Mouse (Mus musculus) ES-Bruce4 (cell line): Measurements from ENCODE around the gene Knstrn. TPM values are rescaled to one million over a fixed set of nuclear protein-coding genes. Genes with fewer than 3 reads are reported as not detected.

Source experiments
- H3K27ac ChIP-seq: 2 replicates; pipeline ENCODE4 v1.5.1; 2012; ENCODE audit warnings: low read length, inconsistent platforms; ENCODE audit not compliant: insufficient read depth
- H3K27me3 ChIP-seq: 2 replicates; pipeline ENCODE4 v1.6.1; 2012; ENCODE audit warnings: mild to moderate bottlenecking, low read length, inconsistent platforms; ENCODE audit not compliant: control insufficient read depth, poor library complexity, insufficient read depth, severe bottlenecking
- H3K36me3 ChIP-seq: 2 replicates; pipeline ENCODE4 v1.6.1; 2012; ENCODE audit warnings: inconsistent platforms, mild to moderate bottlenecking, low read length, moderate library complexity; ENCODE audit not compliant: control insufficient read depth, poor library complexity, insufficient read depth, severe bottlenecking
- H3K4me1 ChIP-seq: one replicate; pipeline ENCODE4 v1.8.1; 2011; ENCODE audit warnings: low read length; ENCODE audit not compliant: control insufficient read depth, insufficient read depth
- H3K4me3 ChIP-seq: 2 replicates; pipeline ENCODE4 v1.5.1; 2011; ENCODE audit warnings: low read depth, mild to moderate bottlenecking, low read length
- H3K9ac ChIP-seq: 2 replicates; pipeline ENCODE4 v1.6.1; 2012; ENCODE audit warnings: low read depth, mild to moderate bottlenecking, inconsistent platforms; ENCODE audit not compliant: poor library complexity, severe bottlenecking
- H3K9me3 ChIP-seq: replicated peaks from 2 replicates; pipeline ENCODE4 v1.6.1; 2012; ENCODE audit warnings: mild to moderate bottlenecking, low read length, inconsistent platforms; ENCODE audit not compliant: control insufficient read depth, poor library complexity, insufficient read depth, severe bottlenecking
- CTCF ChIP-seq: IDR thresholded peaks from one replicate; pipeline ENCODE4 v1.8.1; 2011; ENCODE audit warnings: low read depth, low read length
- EP300 ChIP-seq: IDR thresholded peaks from 2 replicates; pipeline ENCODE4 v1.6.1; 2011; ENCODE audit warnings: low read depth, low read length; ENCODE audit not compliant: insufficient read depth
- POLR2A ChIP-seq: IDR thresholded peaks from one replicate; pipeline ENCODE4 v1.8.1; 2011; ENCODE audit warnings: low read length; ENCODE audit not compliant: insufficient read depth
- polyA plus RNA-seq: library from polyadenylated mRNA; stranded (reverse); fragments of >200 nt; gene quantifications from 2 replicates; pipeline ENCODE4 v1.2.4, GENCODE M21; 2011; ENCODE audit warnings: low read depth; ENCODE audit not compliant: missing spikeins, insufficient read depth, insufficient read length

Knstrn gene
- polyA plus RNA-seq, 1 experiment = 119 TPM

GRCm38 (mm10) chr2:118851756-118852155 is 38.0 kb downstream of the Knstrn start:
- H3K4me3 ChIP-seq = no peak overlapping the region
- no peak overlapping the region for H3K27ac ChIP-seq
- H3K36me3 ChIP-seq = no peaks in the 10 kb centered on the region
- no peaks in the 10 kb centered on the region for H3K9me3 ChIP-seq
- no peaks in the 10 kb centered on the region for H3K4me1 ChIP-seq
- no peak overlapping the region for H3K9ac ChIP-seq
- no peaks in the 10 kb centered on the region; the same call in 1 of the 2 replicates for H3K27me3 ChIP-seq
- TF ChIP-seq POLR2A = no peak
- TF ChIP-seq EP300 = no peak
- no peak for TF ChIP-seq CTCF

DNA sequence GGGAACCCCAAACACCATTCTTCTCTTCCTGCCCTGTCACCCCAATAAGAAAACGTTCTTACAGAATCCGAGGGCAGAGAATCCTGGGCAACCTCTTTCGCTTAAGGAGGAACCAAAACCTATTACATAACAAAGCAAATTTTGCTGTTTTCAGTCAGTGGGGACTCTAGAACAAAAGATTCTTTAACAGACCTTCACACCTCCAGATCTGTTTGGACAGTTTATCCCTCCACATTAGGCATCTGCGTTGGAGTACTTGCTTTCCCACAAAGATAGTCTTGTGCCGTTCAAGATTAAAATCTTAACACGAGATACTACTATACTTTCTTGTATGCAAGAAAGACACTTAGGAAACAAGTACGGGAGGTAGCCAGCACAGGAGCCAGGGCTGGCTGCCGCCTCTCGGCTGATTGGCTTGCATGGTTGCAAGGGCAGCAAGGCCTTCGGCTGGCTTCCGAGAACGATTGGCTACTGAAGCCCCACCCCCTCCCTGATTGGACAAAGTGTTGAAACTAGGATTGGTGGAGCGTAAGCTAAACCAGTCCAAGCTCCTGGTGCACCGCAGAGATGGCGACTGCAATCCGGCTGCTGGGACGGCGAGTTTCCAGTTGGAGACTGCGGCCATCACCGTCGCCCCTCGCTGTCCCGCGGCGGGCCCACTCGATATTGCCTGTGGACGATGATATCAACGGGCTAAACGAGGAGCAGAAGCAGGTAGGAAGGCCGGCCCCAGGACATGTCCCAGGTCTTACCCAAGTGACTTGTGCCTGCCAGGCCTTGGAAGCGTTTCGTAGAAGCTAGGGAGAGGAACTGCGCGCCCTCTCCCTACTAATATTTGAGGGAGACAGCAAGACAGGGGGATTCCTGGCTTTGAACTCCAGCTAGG is 47.9 kb downstream of the Knstrn start, which contains the start of gene Ivd:
Gene Ivd (plus strand): TSS at position 501 of the 886 bp plus-strand sequence.
- TF ChIP-seq EP300 = 0 out of 2 replicates have a peak, but pooled peaks have one; percentile 6
- no peak for TF ChIP-seq CTCF
- TF ChIP-seq POLR2A = peak; percentile 83
- peak within 1 kb of the TSS; percentile 63 for H3K9ac ChIP-seq
- H3K4me3 ChIP-seq = peak within 1 kb of the TSS; percentile 78
- no peaks in the 10 kb centered on the region for H3K9me3 ChIP-seq
- no peak within 1 kb of the TSS for H3K27ac ChIP-seq
- no peaks in the 10 kb centered on the region for H3K4me1 ChIP-seq
- no peaks in the 10 kb centered on the region for H3K36me3 ChIP-seq
- no peaks in the 10 kb centered on the region for H3K27me3 ChIP-seq

DNA sequence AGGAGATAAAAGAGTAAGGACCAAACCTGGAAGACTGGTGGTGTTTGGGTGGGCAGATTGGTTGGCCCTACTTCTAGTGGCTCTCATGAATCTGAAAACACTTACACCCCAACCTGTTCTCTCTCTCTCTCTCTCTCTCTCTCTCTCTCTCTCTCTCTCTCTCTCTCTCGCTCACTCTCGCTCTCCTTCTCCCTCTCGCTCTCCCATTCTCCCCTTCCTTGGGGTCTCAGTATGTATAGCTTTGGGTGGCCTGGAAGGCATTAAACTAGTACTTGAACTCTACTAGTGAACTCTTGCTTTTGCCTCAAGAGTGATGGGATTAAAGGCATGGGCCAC is 48.5 kb downstream of the Knstrn start:
- no peak overlapping the region for H3K27ac ChIP-seq
- no peaks in the 10 kb centered on the region for H3K27me3 ChIP-seq

DNA sequence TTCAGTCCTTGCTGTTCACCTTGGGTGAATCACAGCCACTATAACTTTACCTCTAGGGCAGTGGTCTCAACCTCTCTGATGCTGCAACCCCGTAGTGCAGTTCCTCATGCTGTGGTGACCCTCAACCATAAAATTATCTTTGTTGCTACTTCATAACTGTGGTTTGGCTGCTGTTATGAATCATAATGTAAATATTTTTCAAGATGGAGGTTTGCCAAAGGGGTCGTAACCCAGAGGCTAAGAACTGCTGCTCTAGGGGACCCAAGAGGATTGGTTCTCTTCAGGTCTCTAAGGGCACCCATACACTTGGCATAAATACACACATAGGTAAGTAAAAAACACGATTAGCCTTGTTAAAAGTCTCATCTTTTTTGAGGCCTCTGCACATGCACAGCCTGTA is 56.8 kb downstream of the Knstrn start:
- TF ChIP-seq EP300 (no peak), CTCF (no peak)
- H3K36me3 ChIP-seq = no peaks in the 10 kb centered on the region
- H3K9me3 ChIP-seq = no peaks in the 10 kb centered on the region
- H3K9ac ChIP-seq = no peak overlapping the region
- no peaks in the 10 kb centered on the region for H3K4me1 ChIP-seq
- H3K27me3 ChIP-seq = no peaks in the 10 kb centered on the region
- H3K4me3 ChIP-seq = no peak overlapping the region
- no peak overlapping the region for H3K27ac ChIP-seq

More for the DNA sequence above, 48.5 kb downstream of the Knstrn start:
- Histone ChIP-seq H3K9ac (peak overlapping the region; percentile 63), H3K36me3 (no peaks in the 10 kb centered on the region), H3K9me3 (no peaks in the 10 kb centered on the region), H3K4me3 (peak overlapping the region; percentile 78), H3K4me1 (no peaks in the 10 kb centered on the region)
- TF ChIP-seq CTCF (no peak), POLR2A (no peak), EP300 (no peak)

DNA sequence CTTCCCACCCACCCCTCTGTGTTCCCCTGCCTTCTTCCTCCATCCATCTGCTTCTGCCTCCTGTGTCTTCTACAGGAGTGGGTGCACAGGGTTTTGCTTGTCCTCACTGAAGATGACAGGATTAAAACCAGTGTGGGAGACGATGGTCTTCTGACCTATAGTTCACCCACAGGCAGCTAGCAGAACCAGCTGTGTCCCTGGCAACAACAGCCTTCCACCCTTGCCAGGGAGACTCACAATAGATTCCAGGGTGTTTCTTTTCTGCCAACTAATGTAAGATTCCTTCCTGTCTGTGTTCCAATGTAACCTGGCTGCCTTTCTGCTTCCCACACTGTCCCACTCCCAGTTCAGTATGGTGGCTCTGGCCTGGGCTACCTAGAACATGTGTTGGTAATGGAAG is 57.2 kb downstream of the Knstrn start:
- Histone ChIP-seq H3K4me1 (no peaks in the 10 kb centered on the region), H3K27me3 (no peaks in the 10 kb centered on the region), H3K27ac (no peak overlapping the region), H3K4me3 (no peak overlapping the region), H3K9ac (no peak overlapping the region), H3K9me3 (no peaks in the 10 kb centered on the region), H3K36me3 (no peaks in the 10 kb centered on the region)
- TF ChIP-seq POLR2A (no peak), EP300 (no peak), CTCF (no peak)

- no peak overlapping the region for H3K9ac ChIP-seq
- TF ChIP-seq CTCF (no peak), EP300 (no peak), POLR2A (no peak)
- H3K27ac ChIP-seq = no peak overlapping the region
- no peaks in the 10 kb centered on the region for H3K27me3 ChIP-seq
- H3K9me3 ChIP-seq = no peaks in the 10 kb centered on the region
- H3K36me3 ChIP-seq = no peaks in the 10 kb centered on the region
- no peaks in the 10 kb centered on the region for H3K4me1 ChIP-seq
- H3K4me3 ChIP-seq = no peak overlapping the region
These were observed 59.2 kb downstream of the Knstrn start for GRCm38 (mm10) chr2:118873018-118873417.
